Mouse (Mus musculus) kidney, embryonic 16.5 days (tissue): ENCODE measurements around the gene Cyp2b10. TPM values are rescaled to one million over a fixed set of nuclear protein-coding genes. Genes with fewer than 3 reads are reported as not detected.

Experiments used
- ATAC-seq: fragments of 200-750 bp; cut with Nextera tagmentation; 2 replicates; pipeline ENCODE4 v1.8.0; 2017; ENCODE audit warnings: moderate TSS enrichment; ENCODE audit not compliant: low FRiP score, low TSS enrichment
- H3K27ac ChIP-seq: fragments of 300-500 bp; sonication (generic); 2 replicates; pipeline ENCODE4 v1.5.1; 2014; ENCODE audit warnings: low read length
- H3K27me3 ChIP-seq: fragments of 300-500 bp; sonication (generic); 2 replicates; pipeline ENCODE4 v1.6.1; 2014; ENCODE audit warnings: low read length, control low read depth, mixed read lengths; ENCODE audit not compliant: insufficient read depth
- H3K36me3 ChIP-seq: fragments of 300-500 bp; sonication (generic); 2 replicates; pipeline ENCODE4 v1.6.1; 2014; ENCODE audit warnings: low read length, control low read depth, mixed read lengths; ENCODE audit not compliant: insufficient read depth
- H3K4me1 ChIP-seq: fragments of 300-500 bp; sonication (generic); 2 replicates; pipeline ENCODE4 v1.6.1; 2014; ENCODE audit warnings: low read length, control low read depth, mixed read lengths; ENCODE audit not compliant: insufficient read depth
- H3K4me2 ChIP-seq: fragments of 300-500 bp; sonication (generic); replicated peaks from 2 replicates; pipeline ENCODE4 v1.6.1; 2014; ENCODE audit warnings: low read depth, low read length
- H3K4me3 ChIP-seq: fragments of 300-500 bp; sonication (generic); 2 replicates; pipeline ENCODE4 v1.5.1; 2014; ENCODE audit warnings: mild to moderate bottlenecking, low read length
- H3K9ac ChIP-seq: fragments of 300-500 bp; sonication (generic); replicated peaks from 2 replicates; pipeline ENCODE4 v1.6.1; 2014; ENCODE audit warnings: low read length
- H3K9me3 ChIP-seq: fragments of 300-500 bp; sonication (generic); 2 replicates; pipeline ENCODE4 v1.6.1; 2016; ENCODE audit warnings: low read length, control low read depth
- WGBS: fragments of 180-500 bp; shearing (Covaris S2); extraction: QIAGEN DNeasy Blood & Tissue Kit; methylation state at CpG from one replicate; pipeline ENCODE4 v1.1.7; 2014; 5-methylcytosine and 5-hydroxymethylcytosine counted together
- polyA plus RNA-seq: library from polyadenylated mRNA; unstranded; fragments of >200 nt; fragmentation: Nextera tagmentation; extraction: Ambion mirVana; gene quantifications from 2 replicates; pipeline ENCODE4 v1.2.1, GENCODE M21; 2015

Gene Cyp2b10
- not detected in 2 replicates for polyA plus RNA-seq

DNA sequence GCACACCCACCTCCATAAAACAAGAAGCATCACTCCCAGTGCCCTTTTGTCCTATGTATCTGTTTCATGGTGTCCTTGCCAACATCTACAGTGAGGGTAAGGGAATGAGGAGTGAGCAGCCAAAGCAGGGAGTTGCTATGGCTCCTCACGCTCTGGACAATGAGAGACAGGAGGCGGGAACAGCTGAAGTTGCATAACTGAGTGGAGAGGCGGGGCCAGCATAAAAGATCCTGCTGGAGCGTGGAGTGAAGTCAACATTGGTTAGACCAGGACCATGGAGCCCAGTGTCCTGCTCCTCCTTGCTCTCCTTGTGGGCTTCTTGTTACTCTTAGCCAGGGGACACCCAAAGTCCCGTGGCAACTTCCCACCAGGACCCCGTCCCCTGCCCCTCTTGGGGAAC lies at the start of gene Cyp2b10:
Gene Cyp2b10 (plus strand): TSS at position 210 of the 400 bp plus-strand sequence.
- Histone ChIP-seq H3K36me3 (no peaks in the 10 kb centered on the region), H3K9me3 (no peaks in the 10 kb centered on the region; the same call in 1 of the 2 replicates), H3K4me3 (no peak within 1 kb of the TSS), H3K4me2 (no peak within 1 kb of the TSS), H3K27ac (no peak within 1 kb of the TSS), H3K27me3 (no peaks in the 10 kb centered on the region), H3K9ac (no peak within 1 kb of the TSS), H3K4me1 (0 out of 2 replicates have a peak, but pooled peaks cover 2% of the 10 kb centered on the region)
- WGBS: 82% methylated on average over 6 of the region's 6 CpGs
- ATAC-seq: no peak

DNA sequence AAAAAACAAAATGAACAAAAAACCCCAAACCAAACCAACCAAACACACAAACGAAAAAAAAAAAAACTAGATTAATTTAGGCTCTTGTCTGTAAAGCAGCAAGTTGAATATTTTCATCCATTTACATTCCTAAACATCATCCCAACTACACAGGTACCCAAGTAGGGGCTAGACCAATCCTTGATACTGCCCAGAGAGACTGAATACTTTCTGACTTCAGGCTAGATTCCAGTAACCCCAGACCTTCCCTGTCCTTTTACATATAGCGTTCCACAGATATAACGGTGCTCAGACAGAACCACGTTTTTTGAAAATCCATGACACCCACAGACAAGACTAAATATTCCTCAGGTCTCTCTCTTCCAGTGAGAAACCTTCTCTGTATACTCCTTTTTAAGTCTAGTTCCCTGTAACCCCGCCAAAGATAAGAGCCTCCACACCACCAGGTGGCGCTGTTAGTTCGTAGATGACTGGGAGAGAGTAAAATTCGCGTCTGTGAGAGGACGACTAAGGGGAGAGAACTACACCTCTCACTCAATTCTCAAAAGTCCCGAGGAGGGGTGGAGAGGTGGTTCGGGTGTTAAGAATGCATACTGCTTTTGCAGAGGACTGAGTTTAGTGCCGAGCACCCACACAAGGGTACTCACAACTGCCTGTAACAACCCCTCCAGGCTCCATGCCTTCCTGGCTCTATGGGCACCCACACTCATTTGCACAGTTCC lies 49.5 kb upstream of the Cyp2b10 start:
- Histone ChIP-seq H3K27me3 (no peaks in the 10 kb centered on the region), H3K27ac (peak overlapping the region; percentile 49; the same call in 1 of the 2 replicates), H3K4me3 (peak overlapping the region; percentile 56), H3K4me1 (no peaks in the 10 kb centered on the region), H3K4me2 (peak overlapping the region; percentile 67), H3K36me3 (no peaks in the 10 kb centered on the region), H3K9me3 (no peaks in the 10 kb centered on the region), H3K9ac (peak overlapping the region; percentile 63)
- 13% methylated on average over 13 of the region's 13 CpGs for WGBS
- ATAC-seq: peak; percentile 66

DNA sequence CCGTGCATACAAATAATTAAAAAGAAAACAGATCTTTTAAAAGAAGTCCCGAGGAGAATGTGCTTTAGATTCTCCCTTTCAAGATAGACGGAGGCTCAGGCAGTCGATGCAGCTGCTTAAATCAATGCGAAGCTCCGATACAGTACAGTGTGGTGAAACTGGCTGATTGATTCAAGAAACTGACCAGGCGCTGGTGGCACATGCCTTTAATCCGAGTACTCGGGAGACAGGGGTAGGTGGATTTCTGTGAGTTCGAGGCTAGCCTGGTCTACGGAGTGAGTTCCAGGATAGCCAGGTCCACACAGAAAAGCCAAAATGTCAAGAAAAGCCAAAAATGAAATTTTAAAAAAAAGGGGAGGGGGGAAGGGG lies 49.0 kb upstream of the Cyp2b10 start:
- Histone ChIP-seq H3K27ac (peak overlapping the region; percentile 49; the same call in 1 of the 2 replicates), H3K4me1 (no peaks in the 10 kb centered on the region), H3K4me2 (peak overlapping the region; percentile 67), H3K9me3 (no peaks in the 10 kb centered on the region), H3K9ac (peak overlapping the region; percentile 63), H3K27me3 (no peaks in the 10 kb centered on the region), H3K36me3 (no peaks in the 10 kb centered on the region), H3K4me3 (peak overlapping the region; percentile 56)
- WGBS: 32% methylated on average over 11 of the region's 11 CpGs
- ATAC-seq: peak; percentile 61

DNA sequence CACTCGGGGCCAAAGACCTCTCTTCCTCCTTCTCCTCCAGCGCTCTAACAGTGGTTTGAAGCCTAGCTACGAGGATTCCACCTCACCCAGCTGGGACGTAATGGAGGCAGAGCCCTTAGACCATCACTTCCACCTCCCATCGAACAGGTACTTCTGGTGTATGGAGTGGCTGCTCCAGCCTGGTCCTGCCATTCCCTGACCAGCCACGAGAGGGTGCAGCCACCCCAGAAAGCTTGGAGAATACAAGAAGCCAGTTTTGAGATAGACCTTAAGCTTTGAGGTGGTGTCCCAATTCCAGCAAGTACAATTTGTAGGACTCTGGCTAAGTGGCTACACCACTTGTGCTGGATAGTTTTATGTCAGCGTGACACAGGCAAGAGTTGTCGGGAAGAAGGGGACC lies 42.3 kb upstream of the Cyp2b10 start:
- H3K4me2 ChIP-seq: no peak overlapping the region
- WGBS: 38% methylated on average over 8 of the region's 8 CpGs
- H3K4me1 ChIP-seq: no peaks in the 10 kb centered on the region
- ATAC-seq: no peak
- H3K27ac ChIP-seq: no peak overlapping the region
- no peaks in the 10 kb centered on the region; the same call in 1 of the 2 replicates for H3K9me3 ChIP-seq
- no peak overlapping the region for H3K9ac ChIP-seq
- no peaks in the 10 kb centered on the region for H3K27me3 ChIP-seq
- H3K36me3 ChIP-seq: no peaks in the 10 kb centered on the region
- no peak overlapping the region for H3K4me3 ChIP-seq

DNA sequence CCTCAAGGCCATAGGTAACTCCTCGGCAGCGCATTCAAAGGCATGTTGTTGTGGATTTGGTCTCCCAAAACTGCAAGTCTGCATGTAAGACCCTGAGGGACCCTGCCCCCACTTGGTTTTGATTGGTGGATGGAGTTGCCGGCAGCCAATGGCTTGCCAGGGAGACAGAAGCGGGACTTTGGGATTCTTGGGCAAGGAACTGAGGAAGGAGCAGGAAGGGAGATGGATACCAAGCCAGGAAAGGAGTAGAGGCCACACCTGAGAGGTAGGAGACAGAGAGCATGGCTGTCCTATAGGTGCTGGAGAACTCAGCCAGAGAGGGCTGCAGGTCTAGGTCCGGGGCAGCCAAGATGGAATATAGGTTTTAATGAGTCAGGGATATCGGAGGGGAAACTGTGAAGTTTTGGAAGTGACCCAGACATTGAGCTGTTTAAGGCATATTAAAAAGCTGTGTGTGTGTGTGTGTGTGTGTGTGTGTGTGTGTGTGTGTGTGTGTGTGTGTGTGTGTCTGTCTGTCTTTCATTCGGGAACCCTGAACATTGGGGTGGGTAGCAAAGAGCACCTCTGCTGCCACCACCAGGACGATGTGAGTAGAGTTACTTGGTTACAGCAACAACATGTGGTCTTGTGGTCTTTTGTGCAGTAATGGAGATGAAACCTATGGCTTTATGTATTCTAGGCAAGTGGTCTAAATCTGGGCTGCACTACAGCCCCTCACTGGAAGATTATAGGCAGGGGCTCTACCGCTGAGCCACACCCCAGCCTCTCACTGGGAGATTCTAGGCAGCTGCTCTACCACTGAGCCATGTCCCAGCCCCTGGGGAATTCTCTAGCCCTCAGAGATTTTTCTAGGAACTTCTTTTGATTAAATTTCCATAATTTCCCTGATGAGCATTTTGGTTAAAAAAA lies 37.2 kb upstream of the Cyp2b10 start:
- no peaks in the 10 kb centered on the region for H3K27me3 ChIP-seq
- H3K36me3 ChIP-seq: no peaks in the 10 kb centered on the region
- whole genome bisulfite sequencing: 17% methylated on average over 9 of the region's 9 CpGs
- H3K4me1 ChIP-seq: no peaks in the 10 kb centered on the region
- 0 out of 2 replicates have a peak overlapping the region, but pooled peaks have one; percentile 7 for H3K9ac ChIP-seq
- peak overlapping the region; percentile 48 for H3K4me2 ChIP-seq
- H3K9me3 ChIP-seq: no peaks in the 10 kb centered on the region
- ATAC-seq: peak; percentile 50
- peak overlapping the region; percentile 30; the same call in 1 of the 2 replicates for H3K4me3 ChIP-seq
- no peak overlapping the region for H3K27ac ChIP-seq

- Histone ChIP-seq H3K4me1 (no peaks in the 10 kb centered on the region), H3K9me3 (no peaks in the 10 kb centered on the region), H3K4me3 (no peak overlapping the region), H3K9ac (no peak overlapping the region), H3K27me3 (no peaks in the 10 kb centered on the region), H3K27ac (no peak overlapping the region), H3K4me2 (no peak overlapping the region), H3K36me3 (no peaks in the 10 kb centered on the region)
- ATAC-seq: no peak
- WGBS: 65% methylated on average over 2 of the region's 2 CpGs
Measured at GRCm38 (mm10) chr7:25862365-25862764, 35.1 kb upstream of the Cyp2b10 start.

DNA sequence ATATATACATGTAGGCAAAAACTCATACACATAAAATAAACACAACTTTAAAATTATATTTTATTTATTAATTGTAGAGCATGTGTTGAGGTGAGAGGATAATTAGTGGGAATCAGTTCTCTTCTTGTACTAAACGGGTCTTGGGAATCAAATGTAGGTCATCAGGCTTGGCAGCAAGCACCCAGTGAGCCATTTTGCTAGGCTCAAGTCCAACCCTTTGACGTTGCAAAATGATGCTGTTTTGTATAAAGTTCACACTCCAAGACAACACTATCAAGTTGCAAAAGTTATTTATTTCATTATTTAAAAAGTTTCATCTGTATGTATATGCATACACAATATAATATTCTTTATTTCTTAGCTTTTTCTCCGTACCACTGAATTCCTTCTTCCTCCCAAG lies 33.7 kb upstream of the Cyp2b10 start:
- no peak overlapping the region for H3K27ac ChIP-seq
- ATAC-seq: no peak
- no peaks in the 10 kb centered on the region for H3K36me3 ChIP-seq
- no peak overlapping the region for H3K4me2 ChIP-seq
- H3K27me3 ChIP-seq: no peaks in the 10 kb centered on the region
- H3K4me3 ChIP-seq: no peak overlapping the region
- H3K9me3 ChIP-seq: no peaks in the 10 kb centered on the region
- 70% methylated on average over 3 of the region's 3 CpGs for WGBS
- H3K9ac ChIP-seq: no peak overlapping the region
- H3K4me1 ChIP-seq: no peaks in the 10 kb centered on the region

DNA sequence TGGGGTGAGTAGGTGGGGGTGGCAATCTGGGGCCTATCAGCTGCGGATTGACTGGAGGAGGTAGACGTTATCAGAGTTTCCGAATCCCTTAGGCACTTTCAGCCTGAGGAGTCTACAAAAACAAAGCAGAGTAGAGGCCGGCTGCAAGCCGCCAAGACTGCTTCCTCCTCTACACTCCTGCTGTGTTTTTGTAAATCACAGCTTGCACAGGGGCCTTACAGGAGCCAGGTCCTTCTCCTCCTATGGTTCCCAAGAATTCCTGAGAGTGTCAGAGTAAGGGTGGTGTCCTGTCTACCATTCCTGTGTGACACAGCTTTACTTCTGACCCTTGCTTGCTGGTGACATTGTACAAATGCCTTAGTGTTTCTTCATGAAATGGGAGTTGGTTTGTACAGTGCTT lies 32.6 kb upstream of the Cyp2b10 start:
- ATAC-seq: no peak
- Histone ChIP-seq H3K27ac (no peak overlapping the region), H3K9me3 (no peaks in the 10 kb centered on the region), H3K36me3 (no peaks in the 10 kb centered on the region), H3K27me3 (no peaks in the 10 kb centered on the region), H3K9ac (no peak overlapping the region), H3K4me2 (no peak overlapping the region), H3K4me1 (no peaks in the 10 kb centered on the region), H3K4me3 (no peak overlapping the region)
- 27% methylated on average over 5 of the region's 5 CpGs for WGBS

DNA sequence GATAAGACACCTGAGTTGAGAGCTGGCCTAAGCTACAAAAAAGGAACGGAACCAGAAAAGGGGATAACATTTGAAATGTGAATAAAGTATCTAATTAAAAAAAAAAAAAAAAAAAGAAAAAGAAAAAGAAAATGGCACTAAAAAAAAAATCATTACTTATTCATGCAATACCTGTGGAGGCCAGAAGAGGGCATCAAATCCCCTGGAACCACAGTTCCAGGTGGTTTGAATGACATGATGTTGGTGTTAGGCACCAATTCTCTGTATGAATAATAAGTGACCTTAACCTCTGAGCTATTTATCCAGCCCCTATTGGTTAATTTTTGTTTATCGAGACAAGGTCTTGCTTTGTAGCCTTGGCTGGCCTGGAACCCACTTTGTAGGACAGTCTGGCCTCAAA lies 27.6 kb upstream of the Cyp2b10 start:
- no peak overlapping the region for H3K4me2 ChIP-seq
- no peaks in the 10 kb centered on the region for H3K9me3 ChIP-seq
- no peaks in the 10 kb centered on the region for H3K27me3 ChIP-seq
- H3K4me3 ChIP-seq: no peak overlapping the region
- 82% methylated on average over 2 of the region's 2 CpGs for WGBS
- no peaks in the 10 kb centered on the region for H3K4me1 ChIP-seq
- no peak for ATAC-seq
- no peaks in the 10 kb centered on the region for H3K36me3 ChIP-seq
- H3K9ac ChIP-seq: no peak overlapping the region
- no peak overlapping the region for H3K27ac ChIP-seq

DNA sequence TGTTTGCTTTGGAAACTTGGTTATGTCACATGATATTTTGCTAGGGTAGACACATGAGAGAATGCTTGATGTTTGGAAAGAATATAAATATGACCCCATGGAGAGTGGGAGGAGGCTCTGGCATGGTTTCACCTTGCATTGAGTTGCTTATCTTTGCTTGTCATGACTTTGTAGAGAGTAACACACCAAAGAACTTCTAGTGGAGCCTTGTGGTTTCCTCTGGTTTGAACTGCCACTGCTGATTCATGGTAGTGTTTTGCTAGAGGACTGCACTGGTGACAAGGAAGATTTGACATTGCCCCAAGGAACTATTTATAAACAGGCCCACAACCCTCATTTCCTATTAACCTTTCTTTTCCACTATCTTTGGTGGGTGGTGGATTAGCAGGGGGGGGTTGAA lies 24.8 kb upstream of the Cyp2b10 start:
- Histone ChIP-seq H3K4me1 (no peaks in the 10 kb centered on the region), H3K9ac (no peak overlapping the region), H3K27ac (no peak overlapping the region), H3K27me3 (no peaks in the 10 kb centered on the region), H3K9me3 (no peaks in the 10 kb centered on the region), H3K36me3 (no peaks in the 10 kb centered on the region), H3K4me2 (no peak overlapping the region), H3K4me3 (no peak overlapping the region)
- ATAC-seq: no peak
